In genomic region chr5:120566681-120567252, GRCm38 (mm10) we compare ENCODE assay signal across 8 mouse cellular contexts. TPM values are rescaled to one million over a fixed set of nuclear protein-coding genes. Genes with fewer than 3 reads are reported as not detected.
A peak's percentile ranks its signal among the peaks of the same experiment; 100 is the strongest.
DNase-seq lines count a peak whose midpoint lies in the region; ATAC-seq and TF ChIP-seq lines count a peak whose summit lies in the region.

No protein-coding gene starts in this region.

- no peak for TF ChIP-seq CTCF in liver, postnatal 0 days (IDR thresholded peaks at IDR 0.05; ENCODE audit: low read depth)

- H3K4me2 ChIP-seq in hindbrain, embryonic 11.5 days (replicated peaks; ENCODE audit: low read depth, low read length): 0 out of 2 replicates have a peak overlapping the region, but pooled peaks have one; percentile 4
- no peak overlapping the region for H3K4me2 ChIP-seq in liver, postnatal 0 days (ENCODE audit: low read depth, low read length)

- 57% methylated on average over 9 of the region's 9 CpGs for WGBS in hindbrain, embryonic 11.5 days
- WGBS in liver, postnatal 0 days (ENCODE audit: insufficient replicate concordance): 71% methylated on average over 9 of the region's 9 CpGs

- H3K27me3 ChIP-seq in hindbrain, embryonic 11.5 days (ENCODE audit: control insufficient read depth, insufficient read depth, low read length): no peaks in the 10 kb centered on the region
- no peaks in the 10 kb centered on the region for H3K27me3 ChIP-seq in liver, postnatal 0 days (ENCODE audit: insufficient read depth, low read length)

- H3K27ac ChIP-seq in hindbrain, embryonic 11.5 days (ENCODE audit: low read depth, low read length): peak overlapping the region; percentile 70
- peak overlapping the region; percentile 88 for H3K27ac ChIP-seq in liver, postnatal 0 days (ENCODE audit: low read depth)

- H3K4me3 ChIP-seq in hindbrain, embryonic 11.5 days (ENCODE audit: low read depth, low read length): no peak overlapping the region
- no peak overlapping the region for H3K4me3 ChIP-seq in liver, postnatal 0 days (ENCODE audit: low read depth, low read length)

- H3K36me3 ChIP-seq in hindbrain, embryonic 11.5 days (ENCODE audit: control insufficient read depth, insufficient read depth, low read length): no peaks in the 10 kb centered on the region
- 0 out of 2 replicates have a peak, but pooled peaks cover 3% of the 10 kb centered on the region for H3K36me3 ChIP-seq in liver, postnatal 0 days (replicated peaks; ENCODE audit: insufficient read depth, low read length)

- peak; percentile 3; the same call in 1 of the 2 replicates for ATAC-seq in hindbrain, embryonic 11.5 days (ENCODE audit: low FRiP score)
- ATAC-seq in liver, postnatal 0 days: peak; percentile 10

- DNase-seq in embryo, embryonic 10 days (ENCODE audit: low spot score): peak; percentile 53
- DNase-seq in embryo, embryonic 9.5 days (ENCODE audit: extremely low spot score): no peak
- DNase-seq in cerebellum, postnatal 10 days: peak; percentile 75
- DNase-seq in hindbrain, embryonic 11.5 days (ENCODE audit: low spot score): peak; percentile 26
- DNase-seq in liver, postnatal 0 days: no peak
- DNase-seq in adrenal gland, postnatal 4 days (ENCODE audit: low spot score in 2 of 2): no peak
- DNase-seq in right cerebral cortex, postnatal 36 days (ENCODE audit: low spot score in 2 of 2): no peak
- no peak for DNase-seq in adipocyte (ENCODE audit: low spot score)

- no peaks in the 10 kb centered on the region for H3K9me3 ChIP-seq in hindbrain, embryonic 11.5 days (ENCODE audit: control insufficient read depth, low read length)
- H3K9me3 ChIP-seq in liver, postnatal 0 days (ENCODE audit: low read length): no peaks in the 10 kb centered on the region

- no peak for TF ChIP-seq EP300 in liver, postnatal 0 days (IDR thresholded peaks at IDR 0.05; ENCODE audit: low read depth)

- peak overlapping the region; percentile 3; the same call in 1 of the 2 replicates for H3K9ac ChIP-seq in hindbrain, embryonic 11.5 days (ENCODE audit: low read depth, low read length)
- peak overlapping the region; percentile 51; the same call in 1 of the 2 replicates for H3K9ac ChIP-seq in liver, postnatal 0 days (replicated peaks)

- H3K4me1 ChIP-seq in hindbrain, embryonic 11.5 days (replicated peaks; ENCODE audit: control insufficient read depth, insufficient read depth, low read length): peaks cover 32% of the 10 kb centered on the region
- H3K4me1 ChIP-seq in liver, postnatal 0 days (ENCODE audit: insufficient read depth): peaks cover 64% of the 10 kb centered on the region

RNA-seq across cellular contexts. Expression of gene Tpcn1, which starts 21.7 kb away (rescaled TPM):
- polyA plus RNA-seq in hindbrain, embryonic 11.5 days (2014; fragmentation: Nextera tagmentation; extraction: Ambion mirVana): 12.5 and 15.6 TPM in 2 replicates
- 16.3 and 18.6 TPM in 2 replicates for polyA plus RNA-seq in liver, postnatal 0 days (2015; fragmentation: Nextera tagmentation; extraction: Ambion mirVana)
- total RNA-seq in adrenal gland, postnatal 4 days (2021): 10 to 100 TPM; 47.5 to 49.5 TPM

RNA-seq across cellular contexts. Expression of gene Iqcd, which starts 22.0 kb away (rescaled TPM):
- polyA plus RNA-seq in hindbrain, embryonic 11.5 days (2014; fragmentation: Nextera tagmentation; extraction: Ambion mirVana): 1.1 and 1.4 TPM in 2 replicates
- 0.75 and 0.84 TPM in 2 replicates for polyA plus RNA-seq in liver, postnatal 0 days (2015; fragmentation: Nextera tagmentation; extraction: Ambion mirVana)
- total RNA-seq in adrenal gland, postnatal 4 days (2021): 1 to 10 TPM; 1.2 to 1.5 TPM

RNA-seq across cellular contexts. Expression of gene Rita1, which starts 45.6 kb away (rescaled TPM):
- 9.3 and 10.5 TPM in 2 replicates for polyA plus RNA-seq in hindbrain, embryonic 11.5 days (2014; fragmentation: Nextera tagmentation; extraction: Ambion mirVana)
- 3.1 and 3.4 TPM in 2 replicates for polyA plus RNA-seq in liver, postnatal 0 days (2015; fragmentation: Nextera tagmentation; extraction: Ambion mirVana)
- total RNA-seq in adrenal gland, postnatal 4 days (2021): 10 to 100 TPM; 11.8 to 13.5 TPM

RNA-seq across cellular contexts. Expression of gene Ddx54, which starts 45.8 kb away (rescaled TPM):
- polyA plus RNA-seq in hindbrain, embryonic 11.5 days (2014; fragmentation: Nextera tagmentation; extraction: Ambion mirVana): 25.9 and 32.4 TPM in 2 replicates
- 14.0 and 15.1 TPM in 2 replicates for polyA plus RNA-seq in liver, postnatal 0 days (2015; fragmentation: Nextera tagmentation; extraction: Ambion mirVana)
- total RNA-seq in adrenal gland, postnatal 4 days (2021): 10 to 100 TPM; 47.6 to 51.4 TPM

RNA-seq across cellular contexts. Expression of gene Slc8b1, which starts 55.8 kb away (rescaled TPM):
- 1.5 and 2.1 TPM in 2 replicates for polyA plus RNA-seq in hindbrain, embryonic 11.5 days (2014; fragmentation: Nextera tagmentation; extraction: Ambion mirVana)
- polyA plus RNA-seq in liver, postnatal 0 days (2015; fragmentation: Nextera tagmentation; extraction: Ambion mirVana): 15.3 and 17.1 TPM in 2 replicates
- 10 to 100 TPM; 29.6 to 31.7 TPM for total RNA-seq in adrenal gland, postnatal 4 days (2021)

Comparison
In these comparisons a context has a peak if more than half of its experiments do, and no peak if none do; other contexts are left out.
1. DNase-seq: peak in embryo, embryonic 10 days (single experiment), cerebellum, postnatal 10 days (2 of 2) and hindbrain, embryonic 11.5 days (single experiment); none in embryo, embryonic 9.5 days (single experiment), liver, postnatal 0 days (single experiment), adrenal gland, postnatal 4 days (0 of 2), right cerebral cortex, postnatal 36 days (0 of 2) and adipocyte (single experiment).